Mouse (Mus musculus) heart, embryonic 11.5 days (tissue): Measurements from ENCODE around the gene Lin37. TPM values are rescaled to one million over a fixed set of nuclear protein-coding genes. Genes with fewer than 3 reads are reported as not detected.

Source experiments
- ATAC-seq: fragments of 200-750 bp; cut with Nextera tagmentation; replicated peaks from 2 replicates; pipeline ENCODE4 v1.8.0; 2017; ENCODE audit warnings: moderate library complexity; ENCODE audit not compliant: insufficient number of reproducible peaks, low FRiP score, low TSS enrichment
- H3K27ac ChIP-seq: fragments of 300-500 bp; sonication (generic); 2 replicates; pipeline ENCODE4 v1.5.1; 2014; ENCODE audit warnings: mild to moderate bottlenecking, low read depth, low read length
- H3K27me3 ChIP-seq: fragments of 300-500 bp; sonication (generic); 2 replicates; pipeline ENCODE4 v1.6.1; 2014; ENCODE audit warnings: mild to moderate bottlenecking, low read length, mixed read lengths; ENCODE audit not compliant: control insufficient read depth, insufficient read depth
- H3K36me3 ChIP-seq: fragments of 300-500 bp; sonication (generic); 2 replicates; pipeline ENCODE4 v1.6.1; 2014; ENCODE audit warnings: mild to moderate bottlenecking, low read length, moderate library complexity, mixed read lengths; ENCODE audit not compliant: control insufficient read depth, insufficient read depth
- H3K4me1 ChIP-seq: fragments of 300-500 bp; sonication (generic); 2 replicates; pipeline ENCODE4 v1.6.1; 2014; ENCODE audit warnings: low read length; ENCODE audit not compliant: control insufficient read depth, insufficient read depth
- H3K4me2 ChIP-seq: fragments of 300-500 bp; sonication (generic); 2 replicates; pipeline ENCODE4 v1.6.1; 2014; ENCODE audit warnings: mild to moderate bottlenecking, moderate library complexity
- H3K4me3 ChIP-seq: fragments of 300-500 bp; sonication (generic); 2 replicates; pipeline ENCODE4 v1.5.1; 2014; ENCODE audit warnings: low read depth, low read length
- H3K9ac ChIP-seq: fragments of 300-500 bp; sonication (generic); 2 replicates; pipeline ENCODE4 v1.6.1; 2014; ENCODE audit warnings: mild to moderate bottlenecking, low read depth, low read length, moderate library complexity
- H3K9me3 ChIP-seq: fragments of 300-500 bp; sonication (generic); replicated peaks from 2 replicates; pipeline ENCODE4 v1.6.1; 2016; ENCODE audit warnings: low read length; ENCODE audit not compliant: control insufficient read depth
- WGBS: fragments of 180-500 bp; shearing (Covaris S2); extraction: QIAGEN DNeasy Blood & Tissue Kit; methylation state at CpG from one replicate; pipeline ENCODE4 v1.1.7; 2014; ENCODE audit not compliant: insufficient replicate concordance; 5-methylcytosine and 5-hydroxymethylcytosine counted together
- polyA plus RNA-seq: library from polyadenylated mRNA; unstranded; fragments of >200 nt; fragmentation: Nextera tagmentation; extraction: Ambion mirVana; gene quantifications from 2 replicates; pipeline ENCODE4 v1.2.1, GENCODE M21; 2014

Lin37 gene
- polyA plus RNA-seq, 1 experiment from 2014 or later: 34.8 TPM

GRCm38 (mm10) chr7:30596811-30597210 lies 37.2 kb upstream of the Lin37 start:
- WGBS: 72% methylated on average over 5 of the region's 5 CpGs
- Histone ChIP-seq H3K4me1 (no peaks in the 10 kb centered on the region), H3K4me3 (no peak overlapping the region), H3K9me3 (no peaks in the 10 kb centered on the region), H3K36me3 (no peaks in the 10 kb centered on the region), H3K9ac (no peak overlapping the region), H3K27me3 (0 out of 2 replicates have a peak, but pooled peaks cover 4% of the 10 kb centered on the region), H3K27ac (no peak overlapping the region), H3K4me2 (no peak overlapping the region)
- no peak for ATAC-seq

GRCm38 (mm10) chr7:30596093-30596492 lies 36.5 kb upstream of the Lin37 start:
- Histone ChIP-seq H3K36me3 (no peaks in the 10 kb centered on the region), H3K9me3 (no peaks in the 10 kb centered on the region), H3K4me2 (no peak overlapping the region), H3K27ac (no peak overlapping the region), H3K4me3 (no peak overlapping the region), H3K9ac (no peak overlapping the region), H3K4me1 (no peaks in the 10 kb centered on the region), H3K27me3 (0 out of 2 replicates have a peak, but pooled peaks cover 4% of the 10 kb centered on the region)
- no peak for ATAC-seq
- WGBS: 70% methylated on average over 5 of the region's 5 CpGs

GRCm38 (mm10) chr7:30594510-30595024 lies 34.9 kb upstream of the Lin37 start:
- H3K4me1 ChIP-seq: 0 out of 2 replicates have a peak, but pooled peaks cover 4% of the 10 kb centered on the region
- no peak overlapping the region for H3K27ac ChIP-seq
- H3K4me2 ChIP-seq: no peak overlapping the region
- 0 out of 2 replicates have a peak, but pooled peaks cover 4% of the 10 kb centered on the region for H3K27me3 ChIP-seq
- H3K9me3 ChIP-seq: no peaks in the 10 kb centered on the region
- no peak for ATAC-seq
- 66% methylated on average over 4 of the region's 4 CpGs for WGBS
- no peak overlapping the region for H3K9ac ChIP-seq
- no peak overlapping the region for H3K4me3 ChIP-seq
- no peaks in the 10 kb centered on the region for H3K36me3 ChIP-seq

- H3K36me3 ChIP-seq: no peaks in the 10 kb centered on the region
- 65% methylated on average over 10 of the region's 10 CpGs for WGBS
- 0 out of 2 replicates have a peak, but pooled peaks cover 4% of the 10 kb centered on the region for H3K4me1 ChIP-seq
- no peak overlapping the region for H3K27ac ChIP-seq
- ATAC-seq: no peak
- no peak overlapping the region for H3K4me2 ChIP-seq
- 0 out of 2 replicates have a peak, but pooled peaks cover 4% of the 10 kb centered on the region for H3K27me3 ChIP-seq
- no peaks in the 10 kb centered on the region for H3K9me3 ChIP-seq
- no peak overlapping the region for H3K4me3 ChIP-seq
- H3K9ac ChIP-seq: no peak overlapping the region
Observed at GRCm38 (mm10) chr7:30593579-30594509, 34.2 kb upstream of the Lin37 start.

GRCm38 (mm10) chr7:30592772-30593423 lies 33.3 kb upstream of the Lin37 start:
- Histone ChIP-seq H3K4me3 (no peak overlapping the region), H3K27ac (no peak overlapping the region), H3K36me3 (no peaks in the 10 kb centered on the region), H3K9me3 (no peaks in the 10 kb centered on the region), H3K4me2 (no peak overlapping the region), H3K4me1 (0 out of 2 replicates have a peak, but pooled peaks cover 4% of the 10 kb centered on the region), H3K27me3 (0 out of 2 replicates have a peak, but pooled peaks cover 4% of the 10 kb centered on the region), H3K9ac (no peak overlapping the region)
- 38% methylated on average over 5 of the region's 5 CpGs for WGBS
- no peak for ATAC-seq

- Histone ChIP-seq H3K27me3 (0 out of 2 replicates have a peak, but pooled peaks cover 4% of the 10 kb centered on the region), H3K36me3 (0 out of 2 replicates have a peak, but pooled peaks cover 2% of the 10 kb centered on the region), H3K4me3 (no peak overlapping the region), H3K4me1 (peaks cover 10% of the 10 kb centered on the region), H3K27ac (no peak overlapping the region), H3K9me3 (no peaks in the 10 kb centered on the region), H3K4me2 (no peak overlapping the region), H3K9ac (no peak overlapping the region)
- whole genome bisulfite sequencing: 44% methylated on average over 4 of the region's 4 CpGs
- no peak for ATAC-seq
Observed at GRCm38 (mm10) chr7:30591605-30591951, 31.9 kb upstream of the Lin37 start.

- no peak overlapping the region for H3K9ac ChIP-seq
- no peak overlapping the region for H3K27ac ChIP-seq
- H3K27me3 ChIP-seq: 0 out of 2 replicates have a peak, but pooled peaks cover 4% of the 10 kb centered on the region
- H3K4me2 ChIP-seq: no peak overlapping the region
- H3K9me3 ChIP-seq: no peaks in the 10 kb centered on the region
- peaks cover 10% of the 10 kb centered on the region for H3K4me1 ChIP-seq
- H3K4me3 ChIP-seq: no peak overlapping the region
- WGBS: 81% methylated on average over 9 of the region's 9 CpGs
- peaks cover 5% of the 10 kb centered on the region for H3K36me3 ChIP-seq
- no peak for ATAC-seq
Observed at GRCm38 (mm10) chr7:30590927-30591604, 31.4 kb upstream of the Lin37 start.
